Mouse (Mus musculus) frontal cortex, postnatal 25 days (tissue): ENCODE measurements at regions not wholly inside any gene's neighbourhood (a gene's known extent, or its start where the extent isn't known, plus 50 kb on each side); places are given as distances from the start of the nearest gene placed in this dataset.

ENCODE experiments used
- DNase-seq, 2 experiments: peaks; one replicate each; pipeline ENCODE4 v3.0.0; 2022; ENCODE audit warnings: low spot score in 2 of 2

GRCm38 (mm10) chr6:35608336-35608735 lies 68.6 kb upstream of the Mtpn start:
- DNase-seq, result no peak

DNA sequence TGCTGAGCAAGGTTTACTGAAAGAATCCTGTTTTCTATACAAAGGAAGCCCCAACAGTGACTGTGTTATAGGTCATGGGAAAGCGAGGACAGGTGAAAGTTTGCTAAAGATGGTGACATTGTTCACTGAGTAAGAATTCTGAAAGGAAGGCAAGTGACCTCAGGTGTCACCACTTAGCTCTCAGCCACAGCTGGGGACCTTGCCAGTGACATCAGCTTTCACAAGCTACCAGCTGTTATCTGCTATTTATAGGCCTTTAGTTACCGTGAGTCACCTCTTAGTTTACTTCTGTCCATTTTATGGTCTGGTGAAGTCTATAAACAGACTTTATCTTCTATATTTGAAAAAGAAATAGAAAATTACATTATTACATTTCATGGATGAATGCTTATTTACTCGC lies 65.4 kb upstream of the Mtpn start:
- no peak for DNase-seq

- no peak for DNase-seq
Measured at GRCm38 (mm10) chr6:35601373-35601772, 61.7 kb upstream of the Mtpn start.

- DNase-seq, result no peak
Measured at GRCm38 (mm10) chr6:35599841-35600240, 60.2 kb upstream of the Mtpn start.

DNA sequence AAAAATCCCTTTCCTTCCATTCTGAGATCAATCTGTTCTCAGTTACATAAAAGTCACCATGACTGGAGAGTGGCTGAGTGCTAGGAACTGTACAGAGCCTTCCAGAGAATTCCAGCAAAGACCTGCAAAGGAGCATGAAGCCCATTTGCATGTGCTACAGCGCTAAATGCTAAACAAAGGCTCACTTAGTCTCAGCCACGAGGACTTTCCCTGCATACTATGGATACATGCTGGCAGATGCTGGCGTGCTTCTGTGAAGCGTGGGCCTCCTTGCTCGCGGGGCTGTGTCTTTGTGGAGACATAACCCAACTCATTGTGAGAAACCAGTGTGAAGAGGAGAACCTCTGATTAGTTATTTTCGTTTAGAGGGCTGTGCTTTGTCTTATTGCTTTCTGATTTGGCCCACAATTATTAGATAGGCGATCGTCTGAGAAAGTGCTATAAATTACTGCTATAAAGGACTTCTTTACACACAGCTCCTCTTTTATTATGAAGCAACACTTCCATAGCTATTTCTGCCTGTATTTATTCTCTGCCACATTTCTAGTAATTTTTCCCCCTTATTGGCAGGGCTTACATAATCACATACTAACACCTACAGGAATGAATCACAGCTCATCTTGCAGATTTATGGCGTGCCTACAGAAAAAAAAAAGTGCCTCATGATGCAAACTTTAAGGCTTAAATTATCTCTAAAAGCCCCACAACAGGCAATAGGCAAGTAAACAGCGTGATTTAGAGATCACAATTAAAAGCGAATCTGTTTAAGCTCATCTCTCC lies 58.9 kb upstream of the Mtpn start:
- DNase-seq, result peak; percentile 35 to 57

DNA sequence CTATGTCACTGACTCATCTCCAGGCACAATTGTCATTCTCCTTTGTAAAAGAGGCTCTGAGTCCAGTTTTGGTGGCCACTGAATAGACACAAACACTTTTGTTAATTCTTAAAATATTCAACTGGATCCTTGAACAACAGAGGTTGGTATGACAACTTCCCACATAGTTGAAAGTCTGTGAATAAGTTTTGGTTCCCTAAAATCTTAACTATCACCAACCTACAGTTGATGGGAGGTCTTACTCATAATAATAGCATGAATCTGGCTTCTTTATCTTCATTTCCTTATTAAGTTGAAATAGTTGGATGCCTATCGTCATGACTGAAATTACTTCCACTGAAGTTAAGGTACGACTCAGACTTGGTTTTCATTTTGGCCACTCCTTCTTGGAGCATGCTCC lies 55.3 kb upstream of the Mtpn start:
- no peak for DNase-seq

GRCm38 (mm10) chr6:35592234-35592633 lies 52.5 kb upstream of the Mtpn start:
- no peak for DNase-seq
